Mouse (Mus musculus) cerebellum, adult 2 months (tissue): ENCODE results near the gene Smyd2.

ENCODE experiments used
- CTCF ChIP-seq: fragments of 200-500 bp; IDR thresholded peaks from 2 replicates; pipeline ENCODE4 v1.5.1; 2011; ENCODE audit warnings: low read depth, mild to moderate bottlenecking, control low read depth, low read length, moderate library complexity, borderline replicate concordance; ENCODE audit not compliant: insufficient read depth
- POLR2A ChIP-seq: fragments of 200-500 bp; IDR thresholded peaks from 2 replicates; pipeline ENCODE4 v1.6.1; 2011; ENCODE audit warnings: low read length, control low read depth, borderline replicate concordance; ENCODE audit not compliant: insufficient read depth

DNA sequence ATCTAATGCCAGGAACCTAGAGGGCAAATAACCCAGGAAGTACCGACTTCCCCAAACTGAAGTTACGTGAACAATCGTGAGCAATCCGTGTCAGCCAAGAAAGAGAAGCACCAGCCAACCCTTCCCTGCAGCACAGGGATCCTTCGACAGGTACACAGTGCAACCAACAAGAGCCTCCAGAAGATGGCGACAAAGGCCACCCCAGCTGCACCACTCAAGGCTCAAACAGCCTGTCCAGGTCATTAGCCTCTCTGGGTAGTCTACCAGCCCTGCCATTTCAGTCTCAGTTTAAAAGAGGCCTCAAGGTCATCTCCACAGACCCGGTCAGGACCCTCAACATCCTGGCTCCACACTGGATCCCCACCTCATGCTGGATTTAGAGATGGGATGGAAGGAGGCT lies 34.6 kb downstream of the Smyd2 start:
- TF ChIP-seq CTCF (peak; percentile 95), POLR2A (no peak)
